Mouse (Mus musculus): ENCODE measurements at regions not wholly inside any gene's neighbourhood (a gene's known extent, or its start where the extent isn't known, plus 50 kb on each side); places are given as distances from the start of the nearest gene placed in this dataset.

- TF ChIP-seq CTCF (IDR thresholded peaks at IDR 0.05) (no peak), POLR2A (IDR thresholded peaks at IDR 0.05; ENCODE audit: insufficient read depth, low read depth, low read length) (no peak)
Observed at GRCm38 (mm10) chr10:96486724-96487123, 130.1 kb upstream of the Btg1 start.

Data from heart, adult 2 months (tissue).